Comparison of ENCODE assay signal across 12 mouse cellular contexts in genomic region chr9:65016978-65017827, GRCm38 (mm10). TPM values are rescaled to one million over a fixed set of nuclear protein-coding genes. Genes with fewer than 3 reads are reported as not detected.
DNase-seq lines count a peak whose midpoint lies in the region; ATAC-seq lines count a peak whose summit lies in the region.
"Had no signal": no experiment of that assay in that cellular context is flagged by ENCODE, and none has a peak within 500 bp of the region (broad histone marks: within the 10 kb centered on the region; RNA-seq: fewer than 3 reads in every experiment).

No protein-coding gene starts in this region.

- peak overlapping the region; percentile 31; the same call in 1 of the 2 replicates for H3K27ac ChIP-seq in forebrain, embryonic 15.5 days (replicated peaks)
- H3K27ac ChIP-seq in forebrain, embryonic 10.5 days, result no peak overlapping the region
- peak overlapping the region; percentile 8; the same call in 1 of the 2 replicates for H3K27ac ChIP-seq in midbrain, embryonic 11.5 days (ENCODE audit: low read depth, low read length)
- no peak overlapping the region for H3K27ac ChIP-seq in midbrain, embryonic 10.5 days (replicated peaks)
- peak overlapping the region; percentile 73 for H3K27ac ChIP-seq in liver, embryonic 15.5 days (replicated peaks)
- H3K27ac ChIP-seq in neural tube, embryonic 14.5 days (ENCODE audit: low read depth, low read length), result 0 out of 2 replicates have a peak overlapping the region, but pooled peaks have one; percentile 16
- H3K27ac ChIP-seq in heart, embryonic 11.5 days (ENCODE audit: low read depth, low read length), result no peak overlapping the region

- H3K4me3 ChIP-seq in forebrain, embryonic 15.5 days, result no peak overlapping the region
- no peak overlapping the region for H3K4me3 ChIP-seq in forebrain, embryonic 10.5 days
- no peak overlapping the region for H3K4me3 ChIP-seq in midbrain, embryonic 11.5 days (ENCODE audit: low read depth, low read length)
- H3K4me3 ChIP-seq in midbrain, embryonic 10.5 days, result no peak overlapping the region
- H3K4me3 ChIP-seq in liver, embryonic 15.5 days (replicated peaks), result no peak overlapping the region
- H3K4me3 ChIP-seq in neural tube, embryonic 14.5 days (ENCODE audit: low read depth, low read length), result no peak overlapping the region
- no peak overlapping the region for H3K4me3 ChIP-seq in heart, embryonic 11.5 days (ENCODE audit: low read depth, low read length)
- H3K4me3 ChIP-seq: megakaryocyte, embryonic 14.5 days had no signal

- H3K4me1 ChIP-seq in forebrain, embryonic 15.5 days, result peaks cover 59% of the 10 kb centered on the region
- peaks cover 54% of the 10 kb centered on the region for H3K4me1 ChIP-seq in forebrain, embryonic 10.5 days
- H3K4me1 ChIP-seq in midbrain, embryonic 11.5 days (ENCODE audit: control insufficient read depth, insufficient read depth, low read length), result peaks cover 25% of the 10 kb centered on the region
- H3K4me1 ChIP-seq in midbrain, embryonic 10.5 days, result peaks cover 66% of the 10 kb centered on the region
- peaks cover 65% of the 10 kb centered on the region for H3K4me1 ChIP-seq in liver, embryonic 15.5 days (replicated peaks)
- peaks cover 38% of the 10 kb centered on the region for H3K4me1 ChIP-seq in neural tube, embryonic 14.5 days (ENCODE audit: control insufficient read depth, insufficient read depth, low read length)
- peaks cover 32% of the 10 kb centered on the region for H3K4me1 ChIP-seq in heart, embryonic 11.5 days (ENCODE audit: control insufficient read depth, insufficient read depth, low read length)

- ATAC-seq in forebrain, embryonic 15.5 days (replicated peaks), result no peak
- no peak for ATAC-seq in midbrain, embryonic 11.5 days (ENCODE audit: low FRiP score)
- ATAC-seq in liver, embryonic 15.5 days (ENCODE audit: insufficient read depth), result no peak
- no peak for ATAC-seq in neural tube, embryonic 14.5 days (ENCODE audit: low read depth)
- no peak for ATAC-seq in heart, embryonic 11.5 days (replicated peaks; ENCODE audit: insufficient number of reproducible peaks, low FRiP score, low TSS enrichment)

- 79% methylated on average over 16 of the region's 16 CpGs for WGBS in forebrain, embryonic 15.5 days
- 89% methylated on average over 16 of the region's 16 CpGs for WGBS in forebrain, embryonic 10.5 days
- WGBS in midbrain, embryonic 11.5 days, result 88% methylated on average over 16 of the region's 16 CpGs
- 93% methylated on average over 16 of the region's 16 CpGs for WGBS in midbrain, embryonic 10.5 days
- WGBS in liver, embryonic 15.5 days (ENCODE audit: insufficient replicate concordance), result 73% methylated on average over 16 of the region's 16 CpGs
- WGBS in neural tube, embryonic 14.5 days, result 80% methylated on average over 16 of the region's 16 CpGs
- WGBS in heart, embryonic 11.5 days (ENCODE audit: insufficient replicate concordance), result 87% methylated on average over 16 of the region's 16 CpGs

- H3K27me3 ChIP-seq in forebrain, embryonic 15.5 days, result no peaks in the 10 kb centered on the region
- H3K27me3 ChIP-seq in forebrain, embryonic 10.5 days (ENCODE audit: poor library complexity, severe bottlenecking), result no peaks in the 10 kb centered on the region
- no peaks in the 10 kb centered on the region for H3K27me3 ChIP-seq in midbrain, embryonic 11.5 days (ENCODE audit: control insufficient read depth, insufficient read depth, low read length)
- H3K27me3 ChIP-seq in midbrain, embryonic 10.5 days (ENCODE audit: low read depth, poor library complexity, severe bottlenecking), result no peaks in the 10 kb centered on the region
- no peaks in the 10 kb centered on the region for H3K27me3 ChIP-seq in liver, embryonic 15.5 days
- no peaks in the 10 kb centered on the region for H3K27me3 ChIP-seq in neural tube, embryonic 14.5 days (ENCODE audit: control insufficient read depth, insufficient read depth, low read length)
- H3K27me3 ChIP-seq in heart, embryonic 11.5 days (ENCODE audit: control insufficient read depth, insufficient read depth, low read length), result no peaks in the 10 kb centered on the region
- H3K27me3 ChIP-seq: megakaryocyte, embryonic 14.5 days had no signal

- no peaks in the 10 kb centered on the region for H3K9me3 ChIP-seq in forebrain, embryonic 15.5 days
- H3K9me3 ChIP-seq in forebrain, embryonic 10.5 days, result no peaks in the 10 kb centered on the region
- H3K9me3 ChIP-seq in midbrain, embryonic 11.5 days (ENCODE audit: control insufficient read depth, low read length), result no peaks in the 10 kb centered on the region
- no peaks in the 10 kb centered on the region for H3K9me3 ChIP-seq in midbrain, embryonic 10.5 days (replicated peaks)
- no peaks in the 10 kb centered on the region for H3K9me3 ChIP-seq in liver, embryonic 15.5 days (replicated peaks)
- no peaks in the 10 kb centered on the region for H3K9me3 ChIP-seq in neural tube, embryonic 14.5 days (ENCODE audit: control insufficient read depth, low read length)
- no peaks in the 10 kb centered on the region for H3K9me3 ChIP-seq in heart, embryonic 11.5 days (replicated peaks; ENCODE audit: control insufficient read depth, low read length)
- H3K9me3 ChIP-seq: megakaryocyte, embryonic 14.5 days had no signal

- no peak overlapping the region for H3K9ac ChIP-seq in forebrain, embryonic 15.5 days (replicated peaks)
- no peak overlapping the region for H3K9ac ChIP-seq in midbrain, embryonic 11.5 days (ENCODE audit: low read length)
- no peak overlapping the region for H3K9ac ChIP-seq in liver, embryonic 15.5 days
- no peak overlapping the region for H3K9ac ChIP-seq in neural tube, embryonic 14.5 days (replicated peaks; ENCODE audit: low read depth, low read length)
- H3K9ac ChIP-seq in heart, embryonic 11.5 days (ENCODE audit: low read depth, low read length), result no peak overlapping the region

- H3K36me3 ChIP-seq in forebrain, embryonic 15.5 days, result no peaks in the 10 kb centered on the region
- H3K36me3 ChIP-seq in forebrain, embryonic 10.5 days (replicated peaks), result peaks cover 7% of the 10 kb centered on the region
- H3K36me3 ChIP-seq in midbrain, embryonic 11.5 days (ENCODE audit: control insufficient read depth, insufficient read depth, low read length), result no peaks in the 10 kb centered on the region
- H3K36me3 ChIP-seq in midbrain, embryonic 10.5 days, result peaks cover 2% of the 10 kb centered on the region; the same call in 1 of the 2 replicates
- H3K36me3 ChIP-seq in liver, embryonic 15.5 days (replicated peaks), result no peaks in the 10 kb centered on the region
- no peaks in the 10 kb centered on the region for H3K36me3 ChIP-seq in neural tube, embryonic 14.5 days (ENCODE audit: control insufficient read depth, insufficient read depth, low read length)
- no peaks in the 10 kb centered on the region for H3K36me3 ChIP-seq in heart, embryonic 11.5 days (ENCODE audit: control insufficient read depth, insufficient read depth, low read length)

- no peak for DNase-seq in forebrain, embryonic 10.5 days (ENCODE audit: extremely low spot score, low spot score)
- no peak for DNase-seq in midbrain, embryonic 11.5 days (ENCODE audit: low spot score, missing footprints)
- no peak for DNase-seq in midbrain, embryonic 10.5 days (ENCODE audit: low spot score)
- DNase-seq in thymus, postnatal 10 days (ENCODE audit: low spot score in 2 of 2), result no peak
- DNase-seq: B cell, adult 2 months; gastrocnemius, postnatal 36 days; kidney, postnatal 10 days had no signal

- no peak overlapping the region for H3K4me2 ChIP-seq in forebrain, embryonic 15.5 days (replicated peaks)
- H3K4me2 ChIP-seq in midbrain, embryonic 11.5 days, result no peak overlapping the region
- peak overlapping the region; percentile 96; the same call in 1 of the 2 replicates for H3K4me2 ChIP-seq in liver, embryonic 15.5 days
- H3K4me2 ChIP-seq in neural tube, embryonic 14.5 days (ENCODE audit: low read depth, low read length), result no peak overlapping the region
- no peak overlapping the region for H3K4me2 ChIP-seq in heart, embryonic 11.5 days

RNA-seq across cellular contexts. Expression of gene Hacd3, which starts 4.3 kb away (rescaled TPM):
- 182 and 194 TPM in 2 replicates for polyA plus RNA-seq in forebrain, embryonic 15.5 days (2015; fragmentation: Nextera tagmentation; extraction: Ambion mirVana)
- 105 and 112 TPM in 2 replicates for polyA plus RNA-seq in forebrain, embryonic 10.5 days (2016; fragmentation: Nextera tagmentation; extraction: Ambion mirVana)
- 97.5 and 104 TPM in 2 replicates for polyA plus RNA-seq in midbrain, embryonic 11.5 days (2014; fragmentation: Nextera tagmentation; extraction: Ambion mirVana)
- polyA plus RNA-seq in midbrain, embryonic 10.5 days (2016; fragmentation: Nextera tagmentation; extraction: Ambion mirVana), result 110 and 123 TPM in 2 replicates
- polyA plus RNA-seq in liver, embryonic 15.5 days (2015; fragmentation: Nextera tagmentation; extraction: Ambion mirVana), result 51.2 and 56.1 TPM in 2 replicates
- polyA plus RNA-seq in neural tube, embryonic 14.5 days (2014; fragmentation: Nextera tagmentation; extraction: Ambion mirVana), result 223 and 225 TPM in 2 replicates
- polyA plus RNA-seq in heart, embryonic 11.5 days (2014; fragmentation: Nextera tagmentation; extraction: Ambion mirVana), result 55.8 and 60.2 TPM in 2 replicates

RNA-seq across cellular contexts. Expression of gene Dpp8, which starts 15.0 kb away (rescaled TPM):
- polyA plus RNA-seq in forebrain, embryonic 15.5 days (2015; fragmentation: Nextera tagmentation; extraction: Ambion mirVana), result 42.5 and 44.5 TPM in 2 replicates
- 39.1 and 46.7 TPM in 2 replicates for polyA plus RNA-seq in forebrain, embryonic 10.5 days (2016; fragmentation: Nextera tagmentation; extraction: Ambion mirVana)
- polyA plus RNA-seq in midbrain, embryonic 11.5 days (2014; fragmentation: Nextera tagmentation; extraction: Ambion mirVana), result 33.4 and 34.7 TPM in 2 replicates
- polyA plus RNA-seq in midbrain, embryonic 10.5 days (2016; fragmentation: Nextera tagmentation; extraction: Ambion mirVana), result 37.6 and 44.4 TPM in 2 replicates
- 17.7 and 19.2 TPM in 2 replicates for polyA plus RNA-seq in liver, embryonic 15.5 days (2015; fragmentation: Nextera tagmentation; extraction: Ambion mirVana)
- polyA plus RNA-seq in neural tube, embryonic 14.5 days (2014; fragmentation: Nextera tagmentation; extraction: Ambion mirVana), result 32.3 and 39.9 TPM in 2 replicates
- 23.7 and 30.2 TPM in 2 replicates for polyA plus RNA-seq in heart, embryonic 11.5 days (2014; fragmentation: Nextera tagmentation; extraction: Ambion mirVana)

RNA-seq across cellular contexts. Expression of gene Ints14, which starts 56.5 kb away (rescaled TPM):
- polyA plus RNA-seq in forebrain, embryonic 15.5 days (2015; fragmentation: Nextera tagmentation; extraction: Ambion mirVana), result 45.0 and 45.6 TPM in 2 replicates
- 74.2 and 77.6 TPM in 2 replicates for polyA plus RNA-seq in forebrain, embryonic 10.5 days (2016; fragmentation: Nextera tagmentation; extraction: Ambion mirVana)
- 78.5 and 84.3 TPM in 2 replicates for polyA plus RNA-seq in midbrain, embryonic 11.5 days (2014; fragmentation: Nextera tagmentation; extraction: Ambion mirVana)
- polyA plus RNA-seq in midbrain, embryonic 10.5 days (2016; fragmentation: Nextera tagmentation; extraction: Ambion mirVana), result 69.7 and 74.0 TPM in 2 replicates
- 20.8 and 21.0 TPM in 2 replicates for polyA plus RNA-seq in liver, embryonic 15.5 days (2015; fragmentation: Nextera tagmentation; extraction: Ambion mirVana)
- polyA plus RNA-seq in neural tube, embryonic 14.5 days (2014; fragmentation: Nextera tagmentation; extraction: Ambion mirVana), result 37.3 and 43.4 TPM in 2 replicates
- 50.6 and 52.2 TPM in 2 replicates for polyA plus RNA-seq in heart, embryonic 11.5 days (2014; fragmentation: Nextera tagmentation; extraction: Ambion mirVana)

Comparison
In these comparisons a context has a peak if more than half of its experiments do, and no peak if none do; other contexts are left out.
1. H3K27ac ChIP-seq: peak in forebrain, embryonic 15.5 days (single experiment), midbrain, embryonic 11.5 days (single experiment), liver, embryonic 15.5 days (single experiment) and neural tube, embryonic 14.5 days (single experiment); none in forebrain, embryonic 10.5 days (single experiment), midbrain, embryonic 10.5 days (single experiment) and heart, embryonic 11.5 days (single experiment).